Mouse (Mus musculus) liver (tissue): Measurements from ENCODE around the gene Gm10801.
"Not testable (repeated sequence)": the region's sequence is repeated elsewhere in the genome, so short reads cannot be mapped to it uniquely, and the experiment has no call there.

Experiments
- DNase-seq: peaks from one replicate; pipeline ENCODE4 v3.0.0-alpha.2; 2020; ENCODE audit warnings: mixed read lengths

Gm10801 gene

DNA sequence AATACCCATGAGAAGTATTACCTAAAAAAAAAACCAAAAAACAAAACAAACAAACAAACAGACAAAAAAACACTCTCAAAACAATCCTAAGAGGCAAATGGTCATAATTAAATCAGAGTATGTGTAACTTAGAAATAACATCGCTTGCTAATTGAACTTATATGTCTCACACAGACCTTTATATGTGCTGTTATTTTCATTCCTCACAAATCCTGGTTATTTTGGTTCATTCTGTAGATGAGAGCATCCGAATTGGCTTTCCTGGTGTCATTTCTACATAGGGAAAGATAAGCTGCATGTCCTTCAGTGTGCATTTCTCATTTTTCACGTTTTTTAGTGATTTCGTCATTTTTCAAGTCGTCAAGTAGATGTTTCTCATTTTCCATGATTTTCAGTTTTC is at the start of gene Gm10801:
Gm10801 (plus strand) TSS at position 301 of the 400 bp plus-strand sequence.
- not testable (repeated sequence) for DNase-seq

DNA sequence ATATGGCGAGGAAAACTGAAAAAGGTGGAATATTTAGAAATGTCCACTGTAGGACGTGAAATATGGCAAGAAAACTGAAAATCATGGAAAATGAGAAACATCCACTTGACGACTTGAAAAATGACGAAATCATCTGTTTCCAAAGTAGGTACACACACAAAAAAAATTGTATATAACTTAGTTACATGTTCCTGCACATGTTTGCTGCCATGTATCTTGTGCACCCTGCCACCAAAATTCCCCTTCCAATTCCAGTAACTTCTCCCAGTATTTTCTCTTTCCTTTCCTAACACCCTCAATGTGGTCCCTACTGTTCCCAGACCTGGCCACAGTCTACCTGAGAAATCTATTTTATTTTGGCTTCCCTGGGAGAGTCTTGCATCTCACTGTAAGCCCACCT is 5.2 kb downstream of the Gm10801 start, which contains the start of gene Gm10800:
Gm10800 (minus strand) TSS at position 101 of the 400 bp plus-strand sequence.
- not testable (repeated sequence) for DNase-seq

DNA sequence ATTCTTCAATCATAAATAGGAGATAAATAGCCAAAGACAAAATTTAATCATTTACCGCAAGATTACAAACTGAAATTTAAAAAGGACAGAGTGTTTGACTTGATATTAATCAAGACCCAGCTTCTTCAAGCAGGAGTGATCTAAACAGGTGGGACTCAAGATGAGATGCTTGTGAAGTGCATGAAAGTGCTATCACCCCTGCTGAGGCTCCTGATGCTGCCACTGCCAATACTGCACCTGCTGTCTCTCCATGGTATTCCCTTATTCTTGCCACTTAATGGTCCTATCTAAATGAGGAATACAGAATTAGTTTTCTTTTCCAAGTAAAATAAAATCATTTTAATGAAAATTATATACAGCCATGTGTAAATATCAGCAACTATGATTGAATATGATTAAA is 35.5 kb downstream of the Gm10801 start:
- DNase-seq = no peak
